Mouse (Mus musculus) adipocyte (in vitro differentiated cells): Measurements from ENCODE around the gene Hs3st2.

Source experiments
- DNase-seq: peaks from one replicate; pipeline ENCODE4 v3.0.0-alpha.2; 2016; ENCODE audit warnings: low spot score

The Hs3st2 gene

GRCm38 (mm10) chr7:121549329-121550022 is 157.8 kb downstream of the Hs3st2 start:
- no peak for DNase-seq
